Mouse (Mus musculus) embryo, embryonic 11.5 days (tissue): ENCODE data around the gene Cisd3.

Source experiments
- DNase-seq: peaks from one replicate; pipeline ENCODE4 v3.0.0-alpha.2; 2012; ENCODE audit warnings: low read depth, low spot score

The Cisd3 gene

DNA sequence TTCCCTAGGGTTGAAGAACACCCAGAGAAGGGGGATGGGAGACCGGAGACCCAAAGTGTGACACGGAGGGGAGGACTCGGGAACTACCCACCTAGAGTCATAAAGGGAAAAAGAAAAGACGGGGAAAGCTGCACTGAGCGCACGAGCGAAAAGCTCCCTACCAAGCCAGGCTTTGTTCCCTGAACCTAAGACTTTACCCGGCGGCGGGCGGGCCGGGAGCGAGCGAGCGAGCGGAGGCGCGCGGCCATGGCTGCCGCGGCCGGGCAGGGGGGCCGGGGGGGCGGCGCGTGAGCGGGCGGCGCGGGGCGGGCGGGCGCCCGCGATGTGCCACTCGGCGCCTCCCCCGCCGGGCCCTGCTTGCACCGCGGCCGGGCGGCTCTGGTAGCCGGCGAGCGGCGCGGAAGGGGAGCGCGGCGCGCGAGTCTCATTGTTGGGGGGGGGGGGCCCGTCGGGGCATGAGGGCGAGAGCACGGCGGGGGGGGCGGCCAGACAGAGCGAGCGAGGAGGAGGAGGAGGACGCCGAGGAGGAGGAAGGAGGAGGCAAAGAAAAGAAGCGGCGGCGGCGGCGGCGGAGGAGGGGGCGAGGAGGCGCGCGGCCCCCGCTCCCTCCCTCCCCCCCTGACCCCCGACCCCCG is 22.6 kb upstream of the Cisd3 start, which contains the start of gene Mllt6:
Gene Mllt6, plus strand, starts transcription at position 522 of the 635 bp plus-strand sequence.
- peak; percentile 57 for DNase-seq

GRCm38 (mm10) chr11:97663528-97664338 is 21.9 kb upstream of the Cisd3 start:
- no peak for DNase-seq

DNA sequence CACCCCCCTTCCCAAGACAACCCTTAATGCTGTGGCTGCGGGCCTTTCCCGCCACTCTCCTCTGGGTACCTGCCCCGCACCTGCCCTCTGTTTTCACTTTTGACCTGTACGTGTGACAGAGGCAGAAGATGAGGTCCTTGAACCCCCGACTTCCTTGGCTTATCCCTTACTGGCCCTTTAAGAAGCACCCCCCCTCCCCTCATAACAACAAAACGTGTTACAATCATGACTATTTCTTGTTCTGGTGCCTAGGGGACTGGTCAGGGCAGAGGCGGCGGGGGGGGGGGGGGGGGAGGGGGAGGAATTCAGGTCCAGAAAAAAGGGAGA is 21.3 kb upstream of the Cisd3 start:
- DNase-seq = no peak

GRCm38 (mm10) chr11:97664771-97665240 is 20.8 kb upstream of the Cisd3 start:
- DNase-seq = no peak

GRCm38 (mm10) chr11:97665431-97665830 is 20.2 kb upstream of the Cisd3 start:
- no peak for DNase-seq

DNA sequence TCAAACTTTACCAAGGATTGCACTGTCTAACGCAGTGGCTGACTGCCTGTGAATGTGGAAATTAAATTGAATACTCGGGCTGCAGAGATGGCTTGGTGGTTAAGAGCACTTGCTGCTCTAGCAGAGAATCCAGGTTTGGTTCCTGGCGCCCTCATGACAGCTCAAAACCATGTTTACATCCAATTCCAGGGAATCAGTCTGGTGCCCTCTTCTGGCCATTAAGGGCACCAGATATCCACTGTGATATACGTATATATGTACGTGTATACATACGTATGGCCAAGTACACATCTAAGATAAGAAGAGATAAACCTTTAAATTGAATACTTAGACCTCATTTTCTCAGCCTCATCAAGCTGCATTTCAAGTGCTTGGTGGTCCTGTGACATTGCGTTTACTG is 19.4 kb upstream of the Cisd3 start:
- no peak for DNase-seq

GRCm38 (mm10) chr11:97666794-97667193 is 18.8 kb upstream of the Cisd3 start:
- no peak for DNase-seq

DNA sequence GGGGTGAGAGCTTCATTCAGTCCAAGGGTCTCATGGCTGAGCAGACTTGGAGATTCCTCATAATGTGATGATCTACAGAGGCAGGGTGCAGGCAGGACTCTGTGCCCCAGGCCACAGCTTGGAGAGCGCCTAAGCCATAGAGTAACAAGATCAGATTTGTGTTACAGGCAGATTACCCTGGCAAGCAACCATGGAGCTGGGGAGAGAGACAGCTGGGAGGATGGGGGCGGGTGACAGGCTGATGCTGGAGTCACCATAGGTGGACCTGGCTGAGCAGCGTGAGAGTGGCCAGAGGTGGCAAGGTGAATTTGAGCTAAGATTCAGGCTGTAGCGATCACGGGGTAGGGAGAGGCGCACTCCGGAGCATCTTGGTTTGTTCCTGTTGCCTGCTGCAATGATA is 17.5 kb upstream of the Cisd3 start:
- no peak for DNase-seq

- no peak for DNase-seq
Measured at GRCm38 (mm10) chr11:97669268-97669667, 16.4 kb upstream of the Cisd3 start.

DNA sequence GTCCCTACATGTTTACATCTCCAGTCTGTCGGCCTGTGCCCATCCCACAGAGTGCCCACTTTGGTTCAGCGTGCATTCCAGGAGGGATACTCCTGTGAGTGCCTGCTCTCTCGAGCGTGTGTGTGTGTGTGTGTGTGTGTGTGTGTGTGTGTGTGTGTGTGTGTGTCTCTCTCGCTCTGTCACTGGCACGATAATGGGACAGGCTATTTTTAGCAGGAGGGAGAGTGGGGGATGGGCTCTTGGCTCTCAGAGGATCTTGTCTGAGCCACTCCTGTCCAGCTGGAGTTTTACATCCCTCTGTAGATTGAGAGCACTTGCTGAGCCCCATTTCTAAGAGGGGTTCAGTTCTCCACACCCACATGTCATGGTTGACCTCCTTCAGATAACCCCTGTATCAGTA is 15.8 kb upstream of the Cisd3 start:
- no peak for DNase-seq

GRCm38 (mm10) chr11:97670234-97671176 is 15.1 kb upstream of the Cisd3 start:
- no peak for DNase-seq

DNA sequence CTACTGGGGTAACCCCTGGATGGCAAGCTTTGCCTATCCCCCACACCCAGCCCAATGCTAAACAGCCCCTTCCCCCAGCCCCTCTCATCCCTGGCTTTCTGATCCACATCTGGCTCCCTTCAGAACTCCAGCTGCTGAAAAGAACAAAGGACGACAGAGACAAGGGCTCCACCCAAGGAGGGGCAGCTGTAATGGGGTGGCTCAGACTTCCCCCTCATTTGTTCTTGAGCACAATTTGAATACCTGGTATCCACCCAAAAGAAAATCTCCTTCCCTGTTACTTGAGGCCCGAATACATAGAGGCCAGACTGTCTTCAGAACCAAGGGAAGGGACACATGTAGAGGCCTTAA is 14.5 kb upstream of the Cisd3 start:
- no peak for DNase-seq

GRCm38 (mm10) chr11:97673148-97673547 is 12.5 kb upstream of the Cisd3 start:
- DNase-seq = no peak

DNA sequence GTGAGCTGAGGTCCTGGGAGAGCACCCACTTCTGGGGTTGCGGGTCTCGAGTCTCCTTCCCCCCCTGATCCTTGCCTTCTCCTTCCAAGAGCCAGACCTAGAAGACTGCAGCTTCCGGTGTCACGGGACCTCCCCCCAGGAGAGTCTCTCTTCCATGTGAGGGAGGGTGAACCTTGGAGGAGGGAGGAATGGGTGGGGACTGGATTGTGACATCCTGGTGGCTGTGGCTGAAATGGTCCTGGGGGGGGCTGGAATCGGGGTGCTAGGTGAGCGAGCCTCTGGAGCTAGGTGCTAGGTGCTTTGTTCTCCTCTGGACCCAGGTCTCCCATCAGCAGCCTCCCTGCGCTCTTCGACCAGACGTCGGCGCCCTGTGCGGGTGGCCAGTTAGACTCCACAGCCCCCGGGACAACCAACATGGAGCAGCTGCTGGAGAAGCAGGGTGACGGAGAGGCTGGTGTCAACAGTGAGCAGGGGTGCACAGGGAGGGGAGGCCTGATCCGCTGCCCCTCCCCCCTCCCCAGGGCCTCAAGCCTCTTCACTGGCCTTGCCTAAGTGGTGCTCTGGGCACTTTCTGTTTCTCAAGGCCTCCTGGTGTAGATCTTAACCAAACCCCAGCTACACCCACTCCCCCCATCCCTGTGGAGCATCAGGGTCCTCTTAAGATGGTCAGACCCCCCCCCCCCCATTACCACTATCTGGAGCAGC is 9.4 kb upstream of the Cisd3 start:
- DNase-seq = no peak

GRCm38 (mm10) chr11:97677381-97677780 is 8.2 kb upstream of the Cisd3 start:
- DNase-seq = no peak

DNA sequence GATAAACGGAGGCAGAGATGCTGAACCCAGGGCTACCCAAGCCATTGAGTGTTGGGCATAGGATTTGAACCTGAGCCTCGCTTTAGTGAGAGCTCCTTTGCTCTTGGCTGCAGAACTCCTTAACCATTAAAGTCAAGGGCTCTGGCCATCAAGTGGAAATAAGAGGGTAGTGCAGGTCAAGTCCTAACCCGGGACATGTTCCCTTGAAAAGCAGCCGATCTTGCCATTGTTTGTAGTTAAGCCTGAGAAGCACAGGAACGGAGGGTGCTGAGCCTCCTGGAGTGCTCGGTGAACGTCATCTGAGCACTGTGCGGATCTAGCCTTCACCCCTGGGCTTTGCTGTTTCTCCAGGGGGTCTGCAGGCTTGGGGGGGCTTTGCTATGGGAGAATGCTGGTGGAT is 7.8 kb upstream of the Cisd3 start:
- DNase-seq = no peak

DNA sequence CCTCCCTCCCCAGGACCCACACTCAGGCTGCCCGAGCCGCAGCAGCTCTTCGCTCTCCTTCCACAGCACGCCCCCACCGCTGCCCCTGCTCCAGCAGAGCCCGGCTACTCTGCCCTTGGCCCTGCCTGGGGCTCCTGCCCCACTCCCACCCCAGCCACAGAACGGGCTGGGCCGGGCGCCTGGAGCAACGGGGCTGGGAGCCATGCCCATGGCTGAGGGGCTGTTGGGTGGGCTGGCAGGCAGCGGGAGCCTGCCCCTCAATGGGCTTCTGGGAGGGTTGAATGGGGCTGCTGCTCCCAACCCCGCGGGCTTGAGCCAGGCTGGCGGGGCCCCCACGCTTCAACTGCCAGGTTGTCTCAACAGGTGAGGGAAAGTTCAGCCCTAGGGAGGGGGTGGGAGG is 7.3 kb upstream of the Cisd3 start:
- no peak for DNase-seq

DNA sequence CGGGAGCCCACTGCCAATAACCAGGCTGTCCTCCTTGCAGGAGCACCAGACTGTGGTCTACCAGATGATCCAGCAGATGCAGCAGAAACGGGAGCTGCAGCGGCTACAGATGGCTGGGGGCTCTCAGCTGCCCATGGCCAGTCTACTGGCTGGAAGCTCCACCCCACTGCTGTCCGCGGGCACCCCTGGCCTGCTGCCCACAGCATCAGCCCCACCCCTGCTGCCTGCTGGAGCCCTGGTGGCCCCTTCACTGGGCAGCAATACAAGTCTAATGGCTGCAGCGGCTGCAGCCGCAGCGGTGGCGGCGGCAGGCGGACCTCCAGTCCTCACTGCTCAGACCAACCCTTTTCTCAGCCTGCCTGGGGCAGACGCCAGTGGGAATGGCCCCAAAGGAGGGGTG is 5.2 kb upstream of the Cisd3 start:
- DNase-seq = no peak

DNA sequence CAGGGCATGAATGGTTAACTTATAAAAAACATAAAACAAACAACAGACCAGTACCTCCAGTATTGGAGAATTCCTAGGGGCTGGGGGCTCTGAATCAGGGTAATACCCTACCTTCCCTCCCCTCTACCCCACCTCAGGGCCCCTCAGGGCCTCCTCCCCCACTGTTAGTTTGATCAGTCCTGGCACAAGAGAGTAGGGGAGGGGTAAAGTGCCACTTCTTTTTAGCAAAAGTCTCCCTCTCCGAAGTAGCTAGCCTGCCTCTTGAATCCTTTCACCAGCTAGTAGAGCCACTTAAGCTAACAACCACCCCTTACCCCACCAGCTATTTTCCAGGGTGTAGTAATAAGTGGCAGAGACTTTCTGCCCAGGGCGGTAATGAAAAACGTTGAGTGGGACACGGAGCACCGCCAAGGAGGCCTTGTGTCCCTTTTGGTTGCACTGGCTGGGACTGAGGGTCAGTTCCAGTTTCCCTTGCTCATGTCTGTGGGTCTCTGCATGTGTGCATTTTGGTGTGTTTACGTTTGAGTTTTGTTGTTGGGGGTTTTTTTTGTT is 3.0 kb upstream of the Cisd3 start:
- DNase-seq = no peak

- DNase-seq = no peak
Measured at GRCm38 (mm10) chr11:97684063-97684680, 1.5 kb upstream of the Cisd3 start.

DNA sequence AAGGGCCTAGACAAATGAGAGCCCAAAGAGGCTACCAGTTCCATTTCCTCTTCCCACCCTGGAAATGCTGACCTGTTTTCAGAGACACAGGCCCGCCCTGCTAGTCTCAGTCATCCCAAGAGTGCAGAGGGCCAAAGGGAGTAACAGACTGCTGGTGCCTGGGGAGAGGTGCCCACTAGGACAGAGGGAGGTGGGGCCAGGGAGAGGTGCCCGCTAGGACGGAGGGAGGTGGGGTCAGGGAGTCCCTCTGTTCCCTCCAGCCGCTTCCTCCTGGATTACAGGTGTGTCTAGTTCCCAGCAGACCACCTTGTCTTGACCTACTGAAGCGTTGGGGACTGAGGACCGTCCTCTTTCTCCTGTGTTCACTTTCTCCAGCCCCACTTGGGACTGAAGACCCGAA is 860 bp upstream of the Cisd3 start:
- DNase-seq = no peak
